Mouse (Mus musculus) heart, postnatal 0 days (tissue): ENCODE results near the gene Dcaf6. TPM values are rescaled to one million over a fixed set of nuclear protein-coding genes. Genes with fewer than 3 reads are reported as not detected.
"Not testable (repeated sequence)": the region's sequence is repeated elsewhere in the genome, so short reads cannot be mapped to it uniquely, and the experiment has no call there.

Experiments used
- ATAC-seq: fragments of 200-750 bp; cut with Nextera tagmentation; 2 replicates; pipeline ENCODE4 v1.8.0; 2017; ENCODE audit warnings: low read depth, moderate number of reproducible peaks, moderate library complexity; ENCODE audit not compliant: insufficient read depth
- DNase-seq: peaks from one replicate; pipeline ENCODE4 v3.0.0-alpha.2; 2016; ENCODE audit warnings: low spot score
- H3K27ac ChIP-seq: fragments of 300-500 bp; sonication (generic); 2 replicates; pipeline ENCODE4 v1.5.1; 2014; ENCODE audit warnings: low read depth, mild to moderate bottlenecking
- H3K27me3 ChIP-seq: fragments of 300-500 bp; sonication (generic); 2 replicates; pipeline ENCODE4 v1.6.1; 2014; ENCODE audit warnings: low read length, mixed read lengths; ENCODE audit not compliant: control insufficient read depth, insufficient read depth
- H3K36me3 ChIP-seq: fragments of 300-500 bp; sonication (generic); replicated peaks from 2 replicates; pipeline ENCODE4 v1.6.1; 2014; ENCODE audit warnings: low read length, mixed read lengths; ENCODE audit not compliant: control insufficient read depth, insufficient read depth
- H3K4me1 ChIP-seq: fragments of 300-500 bp; sonication (generic); 2 replicates; pipeline ENCODE4 v1.6.1; 2014; ENCODE audit warnings: antibody characterized with exemption; ENCODE audit not compliant: control insufficient read depth, insufficient read depth
- H3K4me2 ChIP-seq: fragments of 300-500 bp; sonication (generic); 2 replicates; pipeline ENCODE4 v1.6.1; 2014; ENCODE audit warnings: low read depth, mild to moderate bottlenecking, low read length, moderate library complexity
- H3K4me3 ChIP-seq: fragments of 300-500 bp; sonication (generic); 2 replicates; pipeline ENCODE4 v1.5.1; 2014; ENCODE audit warnings: low read depth, low read length
- H3K9ac ChIP-seq: fragments of 300-500 bp; sonication (generic); replicated peaks from 2 replicates; pipeline ENCODE4 v1.6.1; 2014; ENCODE audit warnings: low read depth, low read length, mixed read lengths
- H3K9me3 ChIP-seq: fragments of 300-500 bp; sonication (generic); replicated peaks from 2 replicates; pipeline ENCODE4 v1.6.1; 2016; ENCODE audit warnings: low read length; ENCODE audit not compliant: control insufficient read depth
- CTCF ChIP-seq: IDR thresholded peaks from 2 replicates; pipeline ENCODE4 v1.5.1; 2016; ENCODE audit warnings: antibody characterized with exemption, control low read depth, low read depth
- EP300 ChIP-seq: IDR thresholded peaks from 2 replicates; pipeline ENCODE4 v1.6.1; 2016; ENCODE audit warnings: antibody characterized with exemption, low read depth
- WGBS: fragments of 180-500 bp; shearing (Covaris S2); extraction: QIAGEN DNeasy Blood & Tissue Kit; methylation state at CpG from one replicate; pipeline ENCODE4 v1.1.7; 2014; 5-methylcytosine and 5-hydroxymethylcytosine counted together
- polyA plus RNA-seq: library from polyadenylated mRNA; unstranded; fragments of >200 nt; fragmentation: Nextera tagmentation; extraction: Ambion mirVana; gene quantifications from 2 replicates; pipeline ENCODE4 v1.2.1, GENCODE M21; 2015
- total RNA-seq: library from RNA; depleted of rRNA; stranded (reverse); fragments of >200 nt; gene quantifications from 2 replicates; pipeline ENCODE4 v1.2.3, GENCODE M21; 2014; ENCODE audit warnings: low replicate concordance

Dcaf6 gene
- total and polyA plus RNA-seq, 2 experiments from 2014 or later: 21.5 to 24.1 TPM

DNA sequence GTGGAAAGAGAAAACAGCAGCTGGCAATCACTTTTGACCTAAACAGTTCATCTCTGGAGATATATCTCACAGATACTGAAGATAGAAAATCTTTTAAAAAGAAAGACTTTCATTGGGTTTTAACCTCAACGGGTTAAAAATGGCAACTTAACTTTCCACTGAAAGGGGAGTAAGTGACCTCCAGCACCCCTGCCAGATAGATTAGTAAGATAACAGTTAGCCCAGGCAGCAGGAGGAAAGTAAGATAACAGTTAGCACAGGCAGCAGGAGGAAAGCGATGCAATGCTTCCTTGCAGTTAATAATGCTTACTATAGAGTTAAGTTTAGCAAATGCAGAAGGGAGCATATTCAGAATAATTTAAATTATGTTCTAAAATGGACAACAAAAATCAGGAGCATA, 103.9 kb downstream of the Dcaf6 start:
- H3K9me3 ChIP-seq: no peaks in the 10 kb centered on the region
- H3K4me2 ChIP-seq: no peak overlapping the region
- 13% methylated on average over 2 of the region's 2 CpGs for WGBS
- no peak overlapping the region for H3K4me3 ChIP-seq
- ATAC-seq (no peak), DNase-seq (no peak)
- no peak overlapping the region for H3K9ac ChIP-seq
- no peaks in the 10 kb centered on the region for H3K27me3 ChIP-seq
- H3K4me1 ChIP-seq: no peaks in the 10 kb centered on the region
- H3K27ac ChIP-seq: no peak overlapping the region
- peaks cover 9% of the 10 kb centered on the region; the same call in 1 of the 2 replicates for H3K36me3 ChIP-seq
- TF ChIP-seq CTCF: no peak
- no peak for TF ChIP-seq EP300

DNA sequence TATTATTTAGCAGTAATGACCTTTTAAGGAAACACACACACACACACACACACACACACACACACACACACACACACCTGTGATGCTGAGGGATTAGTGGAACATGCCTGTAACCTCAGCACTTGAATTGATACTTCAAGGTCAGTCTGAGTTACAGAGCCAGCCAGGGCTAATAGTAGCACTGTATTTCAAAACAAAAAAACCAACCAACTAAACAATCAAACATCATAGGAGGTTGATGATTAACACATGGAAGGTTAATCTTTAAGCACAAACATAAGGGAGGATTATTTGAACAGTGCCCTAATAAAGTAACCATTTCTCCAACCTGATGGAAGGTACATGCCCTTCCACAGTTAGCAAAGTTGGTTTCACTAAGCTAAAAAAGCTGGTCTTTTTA, 111.6 kb downstream of the Dcaf6 start:
- H3K9ac ChIP-seq: no peak overlapping the region

DNA sequence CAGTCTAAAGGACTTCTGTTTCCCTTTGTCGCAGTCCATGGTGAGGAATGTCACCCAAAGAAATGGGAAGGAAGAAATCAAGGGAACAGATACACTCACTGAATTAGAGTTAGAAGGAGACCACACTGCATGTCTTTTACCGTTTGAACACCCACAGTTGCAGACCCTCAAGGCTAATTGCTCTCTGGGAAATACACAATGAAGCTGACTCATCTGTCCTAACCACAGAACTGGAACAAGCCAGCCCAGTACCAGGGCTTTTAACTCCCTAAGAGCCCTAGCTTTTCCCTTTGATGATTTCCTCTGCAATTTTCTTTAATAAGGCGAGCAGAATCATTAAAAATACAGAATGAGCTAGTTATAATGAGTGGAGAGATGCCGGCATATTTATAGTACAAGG, 115.8 kb downstream of the Dcaf6 start:
- H3K9ac ChIP-seq: no peak overlapping the region
- no peak for ATAC-seq
- H3K27me3 ChIP-seq: no peaks in the 10 kb centered on the region
- no peak overlapping the region for H3K27ac ChIP-seq
- no peak for DNase-seq
- no peaks in the 10 kb centered on the region for H3K9me3 ChIP-seq
- H3K4me1 ChIP-seq: no peaks in the 10 kb centered on the region; the same call in 1 of the 2 replicates
- no peak overlapping the region for H3K4me3 ChIP-seq
- H3K36me3 ChIP-seq: no peaks in the 10 kb centered on the region
- 63% methylated on average over 4 of the region's 4 CpGs for WGBS
- no peak overlapping the region for H3K4me2 ChIP-seq
- TF ChIP-seq CTCF: no peak
- TF ChIP-seq EP300: no peak

More for the DNA sequence above, 111.6 kb downstream of the Dcaf6 start:
- no peaks in the 10 kb centered on the region for H3K9me3 ChIP-seq
- no peak overlapping the region for H3K4me3 ChIP-seq
- H3K4me1 ChIP-seq: no peaks in the 10 kb centered on the region; the same call in 1 of the 2 replicates
- DNase-seq: no peak
- ATAC-seq: no peak
- peaks cover 21% of the 10 kb centered on the region for H3K36me3 ChIP-seq
- H3K4me2 ChIP-seq: no peak overlapping the region
- no peaks in the 10 kb centered on the region for H3K27me3 ChIP-seq
- TF ChIP-seq EP300 (no peak), CTCF (no peak)
- no peak overlapping the region for H3K27ac ChIP-seq

DNA sequence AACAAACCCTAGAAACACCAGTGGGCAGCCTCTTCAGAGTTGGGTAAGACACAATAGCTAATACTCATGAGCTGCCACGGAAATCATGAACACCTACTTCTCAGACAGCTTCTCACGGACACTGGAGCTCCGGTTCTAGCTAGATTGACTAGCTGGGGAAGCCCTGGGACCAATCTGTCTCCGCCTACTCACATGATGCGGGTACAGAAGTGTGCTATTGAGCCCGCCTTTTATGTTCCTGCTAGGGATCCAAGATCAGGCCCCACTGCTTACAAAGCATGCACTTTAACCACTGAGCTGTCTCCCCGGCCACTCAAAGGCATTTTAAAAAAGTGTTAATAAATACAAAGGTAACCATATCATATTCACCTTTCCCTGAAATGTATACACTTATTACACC, 118.1 kb downstream of the Dcaf6 start:
- no peak overlapping the region for H3K27ac ChIP-seq
- no peak overlapping the region for H3K4me2 ChIP-seq
- H3K27me3 ChIP-seq: no peaks in the 10 kb centered on the region

DNA sequence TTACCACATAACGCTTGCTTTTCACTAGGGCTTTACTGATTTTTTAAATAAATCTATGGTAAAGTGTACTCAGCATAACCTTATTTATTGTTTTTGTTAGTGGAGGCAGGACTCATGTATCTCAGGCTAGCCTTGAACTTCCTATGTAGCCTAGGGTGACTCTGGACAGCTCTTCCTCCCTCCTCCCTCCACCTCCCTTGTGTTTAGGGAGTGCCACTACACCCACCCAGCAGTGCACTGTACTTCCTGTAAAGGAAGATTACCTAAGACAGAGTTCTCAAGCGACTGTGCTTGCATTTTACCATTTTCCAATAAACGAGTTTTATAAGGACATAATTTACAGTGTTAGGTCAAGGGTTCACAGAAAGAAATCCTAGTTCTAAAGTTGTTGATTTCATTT, 127.5 kb downstream of the Dcaf6 start:
- Histone ChIP-seq H3K4me3 (no peak overlapping the region), H3K27ac (no peak overlapping the region), H3K27me3 (no peaks in the 10 kb centered on the region), H3K4me1 (no peaks in the 10 kb centered on the region), H3K36me3 (peaks cover 38% of the 10 kb centered on the region), H3K9ac (no peak overlapping the region), H3K4me2 (no peak overlapping the region), H3K9me3 (no peaks in the 10 kb centered on the region)
- DNase-seq (no peak), ATAC-seq (no peak)
- WGBS: 81% methylated on average over 3 of the region's 3 CpGs
- TF ChIP-seq CTCF: no peak
- TF ChIP-seq EP300: no peak

More for the DNA sequence above, 118.1 kb downstream of the Dcaf6 start:
- peak; percentile 36; the same call in 1 of the 2 replicates for ATAC-seq
- Histone ChIP-seq H3K9ac (no peak overlapping the region), H3K9me3 (no peaks in the 10 kb centered on the region), H3K36me3 (peaks cover 10% of the 10 kb centered on the region; the same call in 1 of the 2 replicates), H3K4me1 (no peaks in the 10 kb centered on the region; the same call in 1 of the 2 replicates), H3K4me3 (no peak overlapping the region)
- no peak for DNase-seq
- TF ChIP-seq CTCF (no peak), EP300 (no peak)
- WGBS: 39% methylated on average over 7 of the region's 7 CpGs

DNA sequence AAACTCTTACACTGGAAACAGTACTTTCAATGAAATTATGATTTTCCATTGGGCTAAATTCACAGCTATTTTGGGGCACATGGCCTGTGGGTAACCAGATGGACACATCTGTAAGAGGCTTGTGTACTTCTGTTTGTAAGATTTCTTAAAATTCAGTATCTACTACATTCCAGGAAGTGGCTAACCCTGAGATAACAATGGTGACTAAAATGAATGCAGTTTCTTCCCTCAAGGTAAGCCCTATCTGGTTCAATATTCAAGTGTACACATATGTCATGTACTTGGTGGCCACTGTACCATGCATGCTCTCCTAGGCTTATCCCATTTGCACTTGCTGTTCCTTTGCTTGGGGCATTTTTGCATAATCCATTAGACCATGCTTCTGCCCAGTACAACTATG, 129.4 kb downstream of the Dcaf6 start:
- Histone ChIP-seq H3K27ac (no peak overlapping the region), H3K9ac (no peak overlapping the region), H3K27me3 (no peaks in the 10 kb centered on the region), H3K4me1 (no peaks in the 10 kb centered on the region), H3K9me3 (no peaks in the 10 kb centered on the region), H3K36me3 (peaks cover 32% of the 10 kb centered on the region; the same call in 1 of the 2 replicates), H3K4me2 (no peak overlapping the region), H3K4me3 (no peak overlapping the region)
- DNase-seq (no peak), ATAC-seq (no peak)
- no peak for TF ChIP-seq CTCF
- TF ChIP-seq EP300: no peak

DNA sequence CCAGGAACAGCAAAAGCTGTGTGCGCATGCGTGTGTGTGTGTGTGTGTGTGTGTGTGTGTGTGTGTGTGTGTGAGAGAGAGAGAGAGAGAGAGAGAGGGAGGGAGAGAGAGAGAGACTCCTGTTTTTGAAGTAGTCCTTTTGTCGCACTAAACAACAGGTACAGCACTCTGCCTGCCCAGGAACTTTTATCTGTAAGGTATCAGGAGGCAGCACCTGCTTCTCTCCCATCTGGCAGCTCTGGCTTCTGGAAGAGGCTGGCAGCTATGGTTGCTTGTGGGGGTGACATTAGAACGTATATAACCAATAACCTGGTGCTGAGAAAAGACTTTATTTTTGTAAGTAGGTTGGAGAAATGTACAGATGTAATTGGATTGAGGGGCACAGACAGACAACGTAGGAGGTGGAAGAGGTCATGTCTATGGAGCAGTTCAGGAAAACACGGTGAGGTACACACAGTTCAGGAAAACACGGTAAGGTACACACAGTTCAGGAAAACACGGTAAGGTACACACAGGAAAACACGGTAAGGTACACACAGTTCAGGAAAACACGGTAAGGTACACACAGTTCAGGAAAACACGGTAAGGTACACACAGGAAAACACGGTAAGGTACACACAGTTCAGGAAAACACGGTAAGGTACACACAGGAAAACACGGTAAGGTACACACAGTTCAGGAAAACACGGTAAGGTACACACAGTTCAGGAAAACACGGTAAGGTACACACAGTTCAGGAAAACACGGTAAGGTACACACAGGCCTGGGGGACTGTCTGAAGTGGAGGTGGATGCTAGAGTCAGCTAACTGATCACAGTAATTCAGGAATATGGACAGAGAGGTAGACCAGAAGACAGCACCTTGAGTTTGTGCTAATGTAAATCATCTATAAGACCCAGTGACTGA, 131.6 kb downstream of the Dcaf6 start:
- H3K9ac ChIP-seq, ATAC-seq, H3K4me3 ChIP-seq, H3K9me3 ChIP-seq, H3K27me3 ChIP-seq, H3K27ac ChIP-seq, DNase-seq, H3K4me2 ChIP-seq, H3K4me1 ChIP-seq: not testable (repeated sequence)
- 91% methylated on average over 17 of the region's 17 CpGs for WGBS
- H3K36me3 ChIP-seq: peaks cover 32% of the 10 kb centered on the region; the same call in 1 of the 2 replicates
